Mouse (Mus musculus) thymus, adult 2 months (tissue): ENCODE measurements around the gene Zfp791.

ENCODE experiments used
- CTCF ChIP-seq: fragments of 200-500 bp; IDR thresholded peaks from 2 replicates; pipeline ENCODE4 v1.5.1; 2012; ENCODE audit warnings: mild to moderate bottlenecking, control low read depth, low read length, moderate library complexity, borderline replicate concordance; ENCODE audit not compliant: control insufficient read depth, poor library complexity, insufficient read depth; ENCODE audit errors: extremely low read depth
- POLR2A ChIP-seq: fragments of 200-500 bp; IDR thresholded peaks from 2 replicates; pipeline ENCODE4 v1.6.1; 2012; ENCODE audit warnings: mild to moderate bottlenecking, low read length, control low read depth, moderate library complexity; ENCODE audit not compliant: control insufficient read depth, poor library complexity, insufficient read depth; ENCODE audit errors: extremely low read depth

- TF ChIP-seq CTCF = no peak
- no peak for TF ChIP-seq POLR2A
These were observed 50.4 kb downstream of the Zfp791 start for GRCm38 (mm10) chr8:85072364-85072929.
